In the genomic region with DNA sequence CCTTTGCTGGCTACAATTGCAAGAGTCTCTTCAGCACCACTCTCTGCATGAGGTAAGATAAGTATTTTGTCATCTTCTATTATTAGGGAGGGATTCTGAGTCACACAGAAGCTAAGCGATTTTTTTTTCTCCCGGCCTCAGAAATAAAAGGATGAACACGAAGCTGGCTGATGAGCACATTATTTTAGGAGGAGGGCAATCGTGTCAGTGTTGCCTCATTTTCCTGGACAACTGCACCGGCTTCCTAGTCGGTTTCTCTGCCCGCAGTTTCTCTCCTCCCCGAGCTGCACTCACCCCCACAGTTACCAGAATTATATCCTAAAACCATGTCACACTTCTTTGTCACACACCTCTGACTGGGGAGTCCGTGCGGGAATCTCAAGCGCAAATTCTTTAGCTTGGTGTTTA, we compare ENCODE assay signal across 18 mouse cellular contexts. TPM values are rescaled to one million over a fixed set of nuclear protein-coding genes. Genes with fewer than 3 reads are reported as not detected.
A peak's percentile ranks its signal among the peaks of the same experiment; 100 is the strongest.
DNase-seq lines count a peak whose midpoint lies in the region; ATAC-seq and TF ChIP-seq lines count a peak whose summit lies in the region.
"Had no signal": no experiment of that assay in that cellular context is flagged by ENCODE, and none has a peak within 500 bp of the region (broad histone marks: within the 10 kb centered on the region; RNA-seq: fewer than 3 reads in every experiment).

No protein-coding gene starts in this region.

- no peaks in the 10 kb centered on the region for H3K9me3 ChIP-seq in limb, embryonic 10.5 days (replicated peaks)
- H3K9me3 ChIP-seq: embryonic facial prominence, embryonic 13.5 days; intestine, embryonic 15.5 days; limb, embryonic 15.5 days; midbrain, embryonic 10.5 days; neural tube, embryonic 13.5 days; stomach, embryonic 15.5 days had no signal

- H3K4me3 ChIP-seq in cerebellum, adult 2 months (replicated peaks; ENCODE audit: insufficient read depth, low read depth, low read length): no peak overlapping the region
- no peak overlapping the region for H3K4me3 ChIP-seq in limb, embryonic 10.5 days
- H3K4me3 ChIP-seq: embryonic facial prominence, embryonic 13.5 days; intestine, embryonic 15.5 days; limb, embryonic 15.5 days; midbrain, embryonic 10.5 days; neural tube, embryonic 13.5 days; stomach, embryonic 15.5 days had no signal

- 56% methylated on average over 11 of the region's 11 CpGs for WGBS in cerebellum, adult 2 months
- 79% methylated on average over 11 of the region's 11 CpGs for WGBS in limb, embryonic 10.5 days

- in situ Hi-C loops in Patski (cut with MboI; ENCODE audit: low pct_unique_long_range_greater_than_20kb): no loop called here

- H3K27me3 ChIP-seq in cerebellum, adult 2 months (ENCODE audit: control insufficient read depth, insufficient read depth, low read length): no peaks in the 10 kb centered on the region; the same call in 1 of the 2 replicates
- no peaks in the 10 kb centered on the region for H3K27me3 ChIP-seq in Patski
- no peaks in the 10 kb centered on the region for H3K27me3 ChIP-seq in limb, embryonic 10.5 days (ENCODE audit: low read depth, poor library complexity, severe bottlenecking)
- H3K27me3 ChIP-seq: embryonic facial prominence, embryonic 13.5 days; intestine, embryonic 15.5 days; limb, embryonic 15.5 days; neural tube, embryonic 13.5 days; stomach, embryonic 15.5 days had no signal

- intact Hi-C loops in left cerebral cortex, postnatal 10 days (cut with DNase I): no loop called here

- POLR2A ChIA-PET in Patski (lab: Charles Lee): interaction anchor here (0.9 to 2.2 kb wide), 6 partner anchors 10 to 33 kb away, joined by 3 to 5 read pairs (median 3); no protein-coding TSS in a partner anchor

- DNase-seq in cerebellum, adult 2 months: peak; percentile 31 to 52
- no peak for DNase-seq in cerebellum, postnatal 4 days (ENCODE audit: low spot score in 2 of 2)
- DNase-seq in left cerebral cortex, adult 8-10 months (ENCODE audit: low spot score in 2 of 2): peak; percentile 32 to 58
- no peak for DNase-seq in left cerebral cortex, postnatal 10 days (ENCODE audit: extremely low spot score in 1 of 2, low spot score in 2 of 2)
- DNase-seq in Patski (ENCODE audit: low read depth, low spot score): no peak
- peak; percentile 39 for DNase-seq in lung, postnatal 36 days
- DNase-seq in limb, embryonic 10.5 days (ENCODE audit: low spot score): no peak
- DNase-seq: adrenal gland, postnatal 14 days; B cell, adult 2 months; cerebellum, adult 9-11 months had no signal

- no peaks in the 10 kb centered on the region; the same call in 1 of the 2 replicates for H3K4me1 ChIP-seq in cerebellum, adult 2 months (ENCODE audit: control insufficient read depth, insufficient read depth, low read length)
- H3K4me1 ChIP-seq in limb, embryonic 10.5 days: peaks cover under 1% of the 10 kb centered on the region; the same call in 1 of the 2 replicates
- H3K4me1 ChIP-seq: embryonic facial prominence, embryonic 13.5 days; intestine, embryonic 15.5 days; limb, embryonic 15.5 days; neural tube, embryonic 13.5 days; stomach, embryonic 15.5 days had no signal

- H3K36me3 ChIP-seq in limb, embryonic 10.5 days: no peaks in the 10 kb centered on the region
- H3K36me3 ChIP-seq: embryonic facial prominence, embryonic 13.5 days; intestine, embryonic 15.5 days; limb, embryonic 15.5 days; midbrain, embryonic 10.5 days; neural tube, embryonic 13.5 days; stomach, embryonic 15.5 days had no signal

- no peak overlapping the region for H3K27ac ChIP-seq in cerebellum, adult 2 months (ENCODE audit: insufficient read depth, low read length)
- no peak overlapping the region for H3K27ac ChIP-seq in limb, embryonic 10.5 days
- H3K27ac ChIP-seq: embryonic facial prominence, embryonic 13.5 days; intestine, embryonic 15.5 days; limb, embryonic 15.5 days; midbrain, embryonic 10.5 days; neural tube, embryonic 13.5 days; stomach, embryonic 15.5 days had no signal

- TF ChIP-seq POLR2A in cerebellum, adult 2 months (IDR thresholded peaks at IDR 0.05; ENCODE audit: borderline replicate concordance, insufficient read depth, low read length): no peak

- CTCF ChIA-PET in Patski (lab: Charles Lee): interaction anchor here (1.7 kb wide), 1 partner anchor 9 kb away, joined by 5 read pairs; no protein-coding TSS in a partner anchor

- no peak for TF ChIP-seq CTCF in cerebellum, adult 2 months (IDR thresholded peaks at IDR 0.05; ENCODE audit: borderline replicate concordance, insufficient read depth, low read depth, low read length)
- no peak for TF ChIP-seq CTCF in Patski (IDR thresholded peaks at IDR 0.05)

- peak; percentile 81 for ATAC-seq in Patski
- ATAC-seq in CD4-positive, CD25-positive, alpha-beta regulatory T cell, adult 4 months: no peak
- ATAC-seq: forebrain, embryonic 16.5 days; intestine, embryonic 15.5 days had no signal

RNA-seq across cellular contexts. Expression of gene Dusp6, which starts 12.2 kb away (rescaled TPM):
- 20.2 and 20.5 TPM in 2 replicates for polyA plus RNA-seq in cerebellum, adult 2 months (2012; rRNA removed)
- 10 to 100 TPM; 46.0 to 76.2 (median 60.7) TPM for total RNA-seq in left cerebral cortex, adult 8-10 months (2022)
- 10 to 100 TPM; 68.8 to 72.4 TPM for total RNA-seq in left cerebral cortex, postnatal 10 days (2021)
- polyA plus RNA-seq in Patski (2021): 125 TPM
- polyA plus RNA-seq in CD4-positive, CD25-positive, alpha-beta regulatory T cell, adult 4 months (2017; shearing (Covaris generic)): 10 to 100 TPM; 23.4 to 38.0 TPM
- polyA plus RNA-seq in limb, embryonic 10.5 days (2016; fragmentation: Nextera tagmentation; extraction: Ambion mirVana): 206 and 223 TPM in 2 replicates

Comparison
In these comparisons a context has a peak if more than half of its experiments do, and no peak if none do; other contexts are left out.
1. DNase-seq: peak in cerebellum, adult 2 months (2 of 2), left cerebral cortex, adult 8-10 months (2 of 2) and lung, postnatal 36 days (single experiment); none in cerebellum, postnatal 4 days (0 of 2), left cerebral cortex, postnatal 10 days (0 of 2), Patski (single experiment) and limb, embryonic 10.5 days (single experiment).